Mouse (Mus musculus) adrenal gland, adult 18-20 months (tissue): ENCODE results near the gene Slc6a17. TPM values are rescaled to one million over a fixed set of nuclear protein-coding genes. Genes with fewer than 3 reads are reported as not detected.

Source experiments
- DNase-seq, 2 experiments: peaks; one replicate each; pipeline ENCODE4 v3.0.0; 2021 to 2022; ENCODE audit warnings: low spot score in 2 of 2
- total RNA-seq, 2 experiments: library from RNA; stranded (reverse); gene quantifications; 1 replicate in 1 of 2; 2 replicates in 1 of 2; pipeline ENCODE4 v1.2.3; 2021

Gene Slc6a17
- total RNA-seq, 2 experiments from 2014 or later = 6.4 to 14.9 TPM

DNA sequence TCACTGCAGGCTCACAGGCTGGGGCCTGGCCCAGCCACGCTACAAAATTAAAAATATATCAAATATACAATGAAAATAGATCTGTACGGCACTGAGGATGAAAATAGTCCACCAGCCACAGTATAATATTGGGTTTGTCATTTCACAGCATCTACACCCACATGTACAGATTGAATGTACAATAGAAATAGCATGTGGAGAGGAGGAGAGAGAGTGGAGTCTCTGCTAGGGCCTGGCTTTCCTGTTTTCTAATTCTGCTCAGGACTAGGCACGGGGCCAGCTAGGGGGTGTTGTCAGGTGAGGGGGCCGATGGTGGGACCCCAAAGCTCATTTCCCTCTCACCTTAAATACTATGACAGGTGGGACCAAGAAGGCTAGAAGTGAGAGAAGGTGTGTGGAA, 48.8 kb downstream of the Slc6a17 start:
- DNase-seq = no peak

DNA sequence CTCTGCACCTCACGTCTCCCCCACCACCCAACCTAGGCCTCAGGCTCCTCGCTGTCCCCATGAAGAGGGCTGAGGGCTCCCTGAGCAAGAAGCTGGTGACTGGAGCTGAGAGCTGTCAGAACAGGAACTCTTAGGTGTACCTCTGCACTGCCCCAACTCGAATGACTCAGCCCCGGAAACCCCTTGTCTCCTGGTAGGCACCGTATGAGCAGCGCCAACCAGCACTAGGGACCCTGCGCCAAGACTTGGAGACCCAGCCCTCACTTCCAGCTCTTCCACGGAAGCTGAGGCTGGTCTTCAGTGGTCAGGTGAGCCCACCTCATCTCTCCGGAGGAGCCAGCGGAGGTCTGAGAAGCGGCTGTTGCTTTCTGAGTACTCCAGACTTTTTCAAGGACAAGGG, 49.7 kb downstream of the Slc6a17 start:
- DNase-seq = no peak

DNA sequence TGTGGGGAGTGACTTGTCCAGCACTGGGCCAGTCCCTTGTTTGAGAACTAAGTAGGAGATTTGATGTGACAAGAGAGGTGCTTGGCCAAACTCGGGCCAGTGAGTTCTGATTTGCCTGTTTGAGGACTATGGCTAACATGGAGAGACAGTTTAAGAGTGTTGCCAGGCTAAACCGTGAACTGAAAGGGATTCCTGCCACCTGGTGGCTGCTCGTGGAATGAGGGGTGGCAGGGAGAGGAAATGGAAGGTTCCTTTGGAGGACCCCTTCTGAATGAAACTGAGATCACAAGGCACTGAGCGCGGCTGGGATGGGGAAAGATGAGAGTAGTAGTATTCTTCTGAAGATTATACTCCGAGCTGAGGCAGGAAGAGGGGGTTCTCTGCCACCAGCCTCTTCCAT, 51.2 kb downstream of the Slc6a17 start:
- DNase-seq = peak; percentile 68 to 70

DNA sequence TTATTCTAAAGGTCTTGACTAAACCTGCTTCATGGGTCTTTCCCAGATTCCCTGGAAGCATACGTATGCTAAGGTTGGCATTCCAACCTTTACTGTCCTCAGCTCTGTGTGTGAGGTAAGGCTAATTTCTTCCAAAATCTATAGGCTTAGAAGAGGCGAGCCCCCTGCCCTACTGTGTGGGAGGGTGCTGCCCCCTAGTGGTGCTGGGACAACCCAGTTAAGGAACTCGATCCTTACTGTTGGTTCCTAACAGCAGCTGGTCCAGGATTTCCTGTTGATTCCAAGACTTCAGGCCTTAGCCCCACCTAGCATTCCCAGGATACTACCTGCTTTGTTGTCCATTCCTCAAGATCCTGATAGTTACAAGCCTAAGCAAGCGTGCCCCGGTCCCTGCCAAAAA, 55.7 kb downstream of the Slc6a17 start:
- peak; percentile 68 to 73 for DNase-seq

DNA sequence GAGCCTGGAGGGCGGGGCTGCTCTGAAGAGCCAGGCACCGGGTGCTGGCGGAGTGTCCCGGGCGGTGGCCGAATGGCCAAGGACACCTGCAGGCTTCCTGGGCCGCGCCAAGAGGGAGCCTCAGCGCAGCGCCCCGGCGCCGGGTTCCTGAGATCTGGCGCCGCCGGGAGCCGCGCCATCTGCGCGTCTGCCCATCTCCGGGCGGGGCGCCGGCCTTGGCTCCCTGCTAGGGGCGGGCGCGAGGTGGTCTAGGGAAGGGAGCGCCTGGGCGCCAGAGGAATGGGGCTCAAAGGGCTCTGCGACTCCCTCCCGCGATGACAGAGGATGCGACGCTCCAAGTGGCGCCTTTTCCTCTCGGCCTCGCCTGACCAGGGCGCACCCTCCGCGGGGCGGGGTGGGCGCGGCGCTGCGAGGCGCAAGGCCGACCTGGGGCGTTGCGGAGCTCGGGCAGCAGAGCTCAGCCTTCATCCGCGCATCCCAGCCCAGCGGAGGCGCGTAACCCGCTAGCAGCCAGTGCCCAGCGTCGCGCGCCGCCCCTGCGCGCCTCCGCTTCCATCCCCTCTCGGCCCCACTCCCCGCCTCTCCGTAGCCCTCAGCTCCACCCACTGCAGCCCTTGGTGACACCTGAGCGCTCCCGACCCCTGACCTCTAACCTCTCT, 57.9 kb downstream of the Slc6a17 start:
- peak; percentile 21 to 30 for DNase-seq

DNA sequence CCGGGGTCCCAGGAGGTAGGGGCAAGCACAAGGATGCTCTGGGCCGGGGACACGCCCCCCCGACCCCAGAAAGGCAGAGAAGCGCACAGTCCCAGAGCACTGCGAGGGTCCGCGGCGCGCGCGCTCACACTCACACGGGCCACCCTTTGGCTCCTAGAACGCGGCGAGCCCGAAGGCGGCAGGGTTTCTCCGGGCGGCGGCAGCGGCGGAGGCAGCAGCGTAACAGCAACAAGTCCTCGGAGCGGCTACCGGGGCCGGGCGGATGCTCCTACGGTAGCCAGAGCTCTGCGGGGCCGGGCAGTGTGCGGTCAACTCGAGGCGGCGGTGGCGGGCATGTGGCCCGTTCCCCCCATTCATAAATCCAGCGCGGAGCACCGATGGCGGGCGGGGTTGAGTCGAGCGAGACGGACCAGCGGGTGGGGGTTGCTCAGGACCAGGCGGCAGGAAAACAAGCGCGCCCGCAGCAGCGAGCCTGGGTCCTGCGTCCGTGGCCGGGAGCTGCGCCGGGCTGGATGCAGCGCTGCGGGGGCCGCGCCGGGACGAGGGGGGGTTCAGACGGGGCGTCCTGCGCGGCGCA, 58.5 kb downstream of the Slc6a17 start, which contains the start of gene Kcnc4:
Kcnc4 (minus strand) TSS at position 357 of the 577 bp plus-strand sequence.
- peak; percentile 21 to 26 for DNase-seq

DNA sequence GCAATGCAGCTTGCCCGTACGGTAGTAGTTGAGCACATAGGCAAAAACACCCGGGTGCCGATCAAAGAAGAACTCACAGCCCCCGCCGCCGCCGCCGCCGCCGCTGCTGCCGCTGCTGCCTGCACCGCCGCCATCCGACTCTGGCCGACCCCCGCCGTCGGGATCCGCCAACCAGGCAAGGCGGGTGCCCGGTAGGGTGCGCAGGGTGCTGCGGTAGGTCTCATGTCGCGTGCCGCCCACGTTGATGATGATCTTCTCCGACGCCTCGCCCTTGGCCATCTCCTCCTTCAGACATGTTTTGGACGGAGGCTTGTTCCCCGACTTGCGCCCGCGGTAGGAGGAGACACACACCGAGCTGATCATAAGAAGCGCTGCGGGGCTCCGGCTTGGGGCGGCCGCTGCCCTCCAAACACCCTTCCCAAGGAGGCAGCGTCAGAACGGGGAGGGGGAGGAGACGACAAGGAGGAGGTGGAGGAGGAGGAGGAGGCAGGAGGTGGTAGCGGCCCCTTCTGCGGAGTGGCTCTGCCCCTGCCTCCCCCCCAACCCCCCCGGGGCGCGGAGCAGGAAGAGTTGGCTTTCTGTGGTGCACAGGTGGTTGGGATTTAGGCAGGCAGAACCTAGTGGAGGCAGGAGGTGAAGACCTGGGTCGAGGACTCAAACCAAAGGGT, 59.2 kb downstream of the Slc6a17 start:
- no peak for DNase-seq

DNA sequence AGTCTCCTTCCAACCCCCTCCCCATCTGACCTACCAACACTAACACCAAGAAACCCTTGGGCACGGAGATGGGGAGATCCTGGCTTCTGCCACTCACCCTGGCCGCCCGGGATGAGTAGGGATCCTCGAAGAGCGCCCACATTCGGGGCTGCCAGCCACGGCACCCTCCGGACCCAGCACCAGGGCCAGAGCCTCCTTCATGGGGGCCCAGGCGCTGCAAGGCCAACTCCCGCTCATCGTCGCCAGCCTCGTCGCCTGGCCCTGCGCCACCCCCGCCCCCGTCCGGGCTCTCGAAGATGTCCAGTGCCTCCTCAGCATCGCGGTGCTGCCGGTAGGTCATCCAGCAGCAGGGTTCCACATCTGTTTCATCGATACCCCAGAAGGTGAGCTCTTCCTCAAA, 59.7 kb downstream of the Slc6a17 start:
- DNase-seq = no peak

DNA sequence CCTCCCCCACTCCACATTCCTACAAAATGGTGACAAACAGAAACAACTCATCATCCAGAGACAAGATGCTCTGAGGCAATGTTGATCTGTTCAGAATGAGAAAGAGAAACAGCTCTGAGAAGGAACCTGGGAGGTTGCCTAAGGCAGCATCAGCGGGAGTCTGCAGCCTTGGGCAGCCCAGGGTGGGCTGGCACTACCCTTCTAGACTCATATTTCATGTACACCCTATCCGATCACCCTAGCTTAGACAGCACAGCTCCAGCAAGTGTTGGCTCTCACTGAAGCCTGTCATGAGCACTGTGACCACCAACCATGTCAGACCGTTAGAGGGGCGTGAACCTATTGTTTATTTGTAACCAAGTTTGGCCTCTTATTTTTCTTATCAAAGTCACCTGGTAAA, 63.5 kb downstream of the Slc6a17 start:
- DNase-seq = no peak

DNA sequence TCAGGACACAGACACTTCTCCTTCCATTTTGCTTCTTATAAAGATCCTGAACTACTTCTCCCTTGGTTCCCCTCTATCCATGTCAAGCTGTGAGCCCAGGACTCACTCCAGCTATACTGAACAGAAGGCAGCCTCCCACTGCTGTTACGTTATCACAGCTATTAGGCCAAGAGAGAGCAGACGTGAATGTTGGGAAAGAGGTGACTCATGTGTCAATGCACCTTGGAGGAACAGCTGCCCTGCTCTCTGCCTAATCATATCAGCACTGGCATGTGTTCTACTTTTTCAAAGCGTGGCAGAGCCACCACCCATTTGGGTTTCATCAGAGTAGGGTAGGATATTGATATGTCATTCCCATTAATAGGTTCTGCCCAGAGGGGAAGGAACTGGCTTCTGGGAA, 71.0 kb downstream of the Slc6a17 start:
- DNase-seq = no peak

DNA sequence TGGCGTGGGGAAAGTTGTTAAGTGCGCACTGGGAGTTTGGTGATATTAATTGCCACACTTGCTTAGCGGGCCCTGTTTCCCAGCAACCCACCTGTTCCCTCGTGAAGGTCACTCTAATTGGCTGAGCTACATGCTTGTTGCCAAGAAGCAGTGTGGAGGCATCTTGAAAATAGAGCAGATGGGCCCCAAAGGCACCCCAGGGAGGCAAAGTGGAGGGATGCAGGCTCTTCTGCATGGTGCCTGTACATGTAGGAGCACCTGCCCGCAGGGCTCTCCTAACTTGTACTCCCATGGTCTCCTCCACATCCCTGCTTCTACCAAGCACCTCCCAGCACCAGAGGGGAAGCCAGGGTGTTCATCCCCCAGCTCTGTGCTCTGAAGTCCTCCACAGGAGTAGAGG, 74.0 kb downstream of the Slc6a17 start:
- DNase-seq = no peak

DNA sequence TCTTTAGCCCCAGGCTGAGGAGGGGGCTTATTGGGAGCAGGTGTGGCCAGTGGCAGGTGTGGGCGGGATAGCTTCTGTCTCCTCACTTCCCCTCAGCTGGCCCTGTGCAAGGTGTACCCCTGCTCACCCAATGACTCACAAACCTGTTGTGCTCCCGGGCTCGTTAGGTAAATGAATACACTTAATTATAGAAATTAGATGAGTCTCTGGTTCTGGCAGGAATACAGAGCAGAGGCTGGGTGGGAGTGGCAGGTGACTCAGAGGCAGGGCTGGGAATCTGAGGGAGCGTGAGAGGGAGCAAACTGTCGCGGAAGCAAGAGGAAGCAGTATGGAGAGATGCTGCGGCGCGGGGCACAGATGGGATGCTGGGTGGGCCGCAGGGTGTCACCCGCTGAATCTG, 75.6 kb downstream of the Slc6a17 start:
- no peak for DNase-seq

DNA sequence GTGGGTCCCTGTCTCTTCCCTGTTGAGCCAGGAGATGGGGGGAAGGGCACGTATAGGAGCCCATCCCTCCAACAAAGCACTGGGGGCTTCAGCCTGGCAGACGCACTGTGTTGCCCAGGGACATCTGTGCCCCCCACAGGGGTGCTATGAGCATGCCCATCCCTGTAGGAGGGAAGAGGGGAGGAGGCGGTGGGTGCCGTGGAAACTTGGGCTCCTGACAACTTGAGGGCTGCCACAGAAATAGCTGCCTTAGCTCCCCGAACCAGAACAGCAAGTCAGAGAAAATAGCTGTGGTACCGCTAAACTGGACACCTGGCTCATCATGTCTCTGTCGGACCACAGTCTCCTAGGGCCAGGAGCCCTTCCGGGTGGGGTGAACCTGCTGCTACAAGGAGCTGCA, 76.5 kb downstream of the Slc6a17 start:
- DNase-seq = no peak

DNA sequence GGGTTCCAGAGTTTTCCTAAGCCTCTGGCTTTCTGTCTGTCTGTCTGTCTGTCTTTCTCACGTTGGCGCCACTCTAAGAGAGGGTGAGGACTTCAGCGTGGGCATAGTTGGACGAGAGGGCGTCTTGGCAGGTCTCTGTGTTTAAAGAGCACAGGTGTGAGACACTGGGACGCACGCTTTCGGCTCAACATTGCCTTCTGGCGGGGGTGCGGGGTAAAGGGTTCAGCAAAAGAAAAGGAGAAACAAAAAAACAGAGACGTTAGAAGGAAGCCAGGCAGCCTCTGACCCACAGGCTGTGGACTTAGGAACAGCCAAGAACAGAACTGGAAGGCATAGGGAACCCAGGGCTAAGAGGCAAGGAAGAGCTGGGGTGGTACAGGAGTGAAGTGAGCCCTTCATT, 78.5 kb downstream of the Slc6a17 start:
- DNase-seq = no peak

DNA sequence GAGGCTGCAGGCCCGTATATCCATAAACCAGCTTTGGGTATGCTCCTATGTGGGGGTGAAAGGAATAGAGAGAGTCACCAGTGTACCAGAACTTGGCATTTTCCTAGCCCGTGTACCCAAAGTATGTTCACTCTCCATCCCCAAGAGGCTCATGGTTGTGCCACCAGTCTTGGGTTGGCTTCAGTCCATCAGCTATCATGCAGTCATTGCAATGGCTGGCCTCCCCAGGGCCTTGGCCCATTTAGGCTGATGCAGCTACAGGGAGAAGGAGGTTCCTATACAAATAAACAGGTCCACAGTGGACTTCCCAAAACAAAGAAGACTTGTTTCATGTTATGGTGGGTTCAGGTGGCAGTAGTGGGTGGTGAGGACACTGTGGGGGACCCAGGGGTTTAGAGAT, 80.2 kb downstream of the Slc6a17 start:
- no peak for DNase-seq

DNA sequence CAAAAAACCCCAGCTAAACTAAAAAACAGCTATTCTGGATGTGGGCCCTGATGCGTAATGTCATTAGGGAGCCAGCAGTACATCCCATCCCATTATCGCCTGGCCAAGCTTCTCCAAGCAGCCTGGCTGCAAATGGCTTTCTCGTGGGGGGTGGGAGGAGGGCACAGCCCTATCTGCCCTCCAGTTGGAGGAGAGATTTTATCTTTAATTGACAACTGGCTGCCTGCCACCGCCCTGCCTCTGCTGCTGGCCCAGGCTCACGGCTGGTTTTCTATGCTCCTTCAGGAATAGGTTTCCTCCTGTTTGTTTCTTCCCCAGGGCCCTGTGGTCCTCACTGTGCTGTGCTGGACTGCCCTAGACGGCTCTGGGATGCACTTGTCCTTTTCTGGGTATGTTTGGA, 81.4 kb downstream of the Slc6a17 start:
- no peak for DNase-seq

DNA sequence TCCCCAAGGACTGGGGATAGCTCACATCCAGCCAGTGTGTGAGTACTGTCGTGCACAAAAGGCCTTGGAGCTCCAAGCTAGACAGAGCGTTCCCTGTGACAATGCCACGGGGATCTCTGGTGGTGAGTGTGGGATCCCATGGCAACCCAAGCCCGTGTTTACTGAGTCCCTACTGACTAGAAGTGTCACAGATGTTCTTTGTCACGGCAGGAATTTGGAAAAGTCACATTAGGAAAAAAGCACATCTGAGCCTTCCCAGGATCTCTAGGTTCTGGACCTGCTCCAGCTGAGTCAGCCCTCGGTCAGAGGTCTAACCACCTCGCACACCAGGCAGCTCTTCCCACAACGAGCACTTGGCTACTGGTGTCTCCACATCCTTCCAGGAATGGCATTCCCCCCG, 84.2 kb downstream of the Slc6a17 start:
- DNase-seq = peak in 1 of 2 experiments; percentile 41

DNA sequence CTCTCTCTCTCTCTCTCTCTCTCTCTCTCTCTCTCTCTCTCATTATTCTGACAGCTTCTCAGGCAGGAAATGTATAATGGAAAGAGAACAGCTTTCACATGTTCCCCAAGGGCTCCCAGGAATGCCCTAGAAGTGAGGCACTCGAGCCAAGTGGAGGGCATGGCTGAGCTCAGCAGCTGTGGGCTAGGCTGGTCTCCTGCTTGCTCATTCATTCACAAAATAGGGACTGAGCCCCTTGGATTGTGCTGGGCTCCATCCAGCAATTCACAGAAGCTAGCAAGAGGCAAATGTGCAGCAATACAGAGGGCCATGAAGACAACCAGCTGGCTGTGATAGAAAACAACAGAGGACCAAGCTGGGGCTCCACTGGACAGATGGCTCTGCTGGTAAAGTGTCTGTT, 86.5 kb downstream of the Slc6a17 start:
- DNase-seq = no peak

DNA sequence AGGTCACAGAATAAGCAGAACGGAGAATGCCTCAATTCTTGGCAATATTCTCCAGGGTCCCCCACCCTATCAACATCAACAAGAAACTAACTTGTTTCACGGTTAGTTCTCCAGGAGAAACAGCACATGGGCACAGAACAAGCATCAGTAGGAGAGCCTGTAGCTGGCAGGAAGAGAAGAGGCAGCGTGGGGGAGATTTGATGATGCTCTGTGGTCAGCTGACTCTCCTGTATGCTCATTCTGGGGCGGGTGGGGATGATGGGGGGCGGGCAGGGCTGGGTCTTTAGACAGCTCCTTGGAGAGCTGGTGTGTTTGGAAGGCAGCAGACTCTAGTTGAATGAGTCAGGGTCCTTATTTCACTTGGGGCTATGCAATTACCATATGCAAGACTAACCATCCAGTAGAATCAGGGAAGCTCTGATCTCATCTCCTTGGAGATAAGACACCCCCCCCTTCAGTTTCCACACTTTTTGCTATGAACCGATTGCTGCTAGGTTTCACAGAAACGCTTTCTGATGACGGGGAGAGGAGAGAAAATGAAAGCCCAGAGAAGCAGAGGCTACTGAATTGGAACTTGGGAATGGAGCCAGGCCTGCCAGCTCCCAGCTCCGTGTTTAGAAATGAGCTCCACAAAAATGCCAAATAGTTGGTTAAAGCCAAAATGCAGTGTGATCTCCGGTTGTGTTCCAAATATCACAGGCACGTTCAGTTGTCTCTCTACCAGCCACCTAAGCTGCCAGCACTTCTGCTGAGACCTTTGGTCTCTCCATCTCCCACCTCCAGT, 93.4 kb downstream of the Slc6a17 start:
- no peak for DNase-seq

DNA sequence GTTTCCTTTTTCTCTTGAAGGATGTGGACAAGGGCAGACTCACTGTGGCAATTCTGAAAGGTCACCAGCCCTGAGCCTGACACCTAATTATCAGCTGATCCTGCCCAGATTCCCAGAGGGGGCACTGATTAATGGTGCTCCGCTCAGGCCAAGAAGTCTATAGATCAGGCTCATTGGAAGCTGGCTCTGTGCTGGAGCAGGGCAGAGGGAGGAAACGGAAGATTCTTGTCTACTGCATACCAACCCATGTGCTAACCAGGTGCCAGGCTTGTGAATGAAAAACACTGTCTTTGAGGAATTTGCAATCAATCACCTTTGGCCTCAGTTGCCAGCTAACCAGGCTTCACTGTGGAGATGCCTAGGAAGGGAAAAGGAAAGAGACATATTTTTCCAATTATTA, 97.7 kb downstream of the Slc6a17 start:
- no peak for DNase-seq
